Mouse (Mus musculus) heart, embryonic 11.5 days (tissue): ENCODE measurements around the gene Atp5g1. TPM values are rescaled to one million over a fixed set of nuclear protein-coding genes. Genes with fewer than 3 reads are reported as not detected.
A peak's percentile ranks its signal among the peaks of the same experiment; 100 is the strongest.

ENCODE experiments used
- ATAC-seq: fragments of 200-750 bp; cut with Nextera tagmentation; replicated peaks from 2 replicates; pipeline ENCODE4 v1.8.0; 2017; ENCODE audit warnings: moderate library complexity; ENCODE audit not compliant: insufficient number of reproducible peaks, low FRiP score, low TSS enrichment
- H3K27ac ChIP-seq: fragments of 300-500 bp; sonication (generic); 2 replicates; pipeline ENCODE4 v1.5.1; 2014; ENCODE audit warnings: mild to moderate bottlenecking, low read depth, low read length
- H3K27me3 ChIP-seq: fragments of 300-500 bp; sonication (generic); 2 replicates; pipeline ENCODE4 v1.6.1; 2014; ENCODE audit warnings: mild to moderate bottlenecking, low read length, mixed read lengths; ENCODE audit not compliant: control insufficient read depth, insufficient read depth
- H3K36me3 ChIP-seq: fragments of 300-500 bp; sonication (generic); 2 replicates; pipeline ENCODE4 v1.6.1; 2014; ENCODE audit warnings: mild to moderate bottlenecking, low read length, moderate library complexity, mixed read lengths; ENCODE audit not compliant: control insufficient read depth, insufficient read depth
- H3K4me1 ChIP-seq: fragments of 300-500 bp; sonication (generic); 2 replicates; pipeline ENCODE4 v1.6.1; 2014; ENCODE audit warnings: low read length; ENCODE audit not compliant: control insufficient read depth, insufficient read depth
- H3K4me2 ChIP-seq: fragments of 300-500 bp; sonication (generic); 2 replicates; pipeline ENCODE4 v1.6.1; 2014; ENCODE audit warnings: mild to moderate bottlenecking, moderate library complexity
- H3K4me3 ChIP-seq: fragments of 300-500 bp; sonication (generic); 2 replicates; pipeline ENCODE4 v1.5.1; 2014; ENCODE audit warnings: low read depth, low read length
- H3K9ac ChIP-seq: fragments of 300-500 bp; sonication (generic); 2 replicates; pipeline ENCODE4 v1.6.1; 2014; ENCODE audit warnings: mild to moderate bottlenecking, low read depth, low read length, moderate library complexity
- H3K9me3 ChIP-seq: fragments of 300-500 bp; sonication (generic); replicated peaks from 2 replicates; pipeline ENCODE4 v1.6.1; 2016; ENCODE audit warnings: low read length; ENCODE audit not compliant: control insufficient read depth
- WGBS: fragments of 180-500 bp; shearing (Covaris S2); extraction: QIAGEN DNeasy Blood & Tissue Kit; methylation state at CpG from one replicate; pipeline ENCODE4 v1.1.7; 2014; ENCODE audit not compliant: insufficient replicate concordance; 5-methylcytosine and 5-hydroxymethylcytosine counted together
- polyA plus RNA-seq: library from polyadenylated mRNA; unstranded; fragments of >200 nt; fragmentation: Nextera tagmentation; extraction: Ambion mirVana; gene quantifications from 2 replicates; pipeline ENCODE4 v1.2.1, GENCODE M21; 2014

Atp5g1 gene
- polyA plus RNA-seq, 1 experiment from 2014 or later: 1,582 TPM

DNA sequence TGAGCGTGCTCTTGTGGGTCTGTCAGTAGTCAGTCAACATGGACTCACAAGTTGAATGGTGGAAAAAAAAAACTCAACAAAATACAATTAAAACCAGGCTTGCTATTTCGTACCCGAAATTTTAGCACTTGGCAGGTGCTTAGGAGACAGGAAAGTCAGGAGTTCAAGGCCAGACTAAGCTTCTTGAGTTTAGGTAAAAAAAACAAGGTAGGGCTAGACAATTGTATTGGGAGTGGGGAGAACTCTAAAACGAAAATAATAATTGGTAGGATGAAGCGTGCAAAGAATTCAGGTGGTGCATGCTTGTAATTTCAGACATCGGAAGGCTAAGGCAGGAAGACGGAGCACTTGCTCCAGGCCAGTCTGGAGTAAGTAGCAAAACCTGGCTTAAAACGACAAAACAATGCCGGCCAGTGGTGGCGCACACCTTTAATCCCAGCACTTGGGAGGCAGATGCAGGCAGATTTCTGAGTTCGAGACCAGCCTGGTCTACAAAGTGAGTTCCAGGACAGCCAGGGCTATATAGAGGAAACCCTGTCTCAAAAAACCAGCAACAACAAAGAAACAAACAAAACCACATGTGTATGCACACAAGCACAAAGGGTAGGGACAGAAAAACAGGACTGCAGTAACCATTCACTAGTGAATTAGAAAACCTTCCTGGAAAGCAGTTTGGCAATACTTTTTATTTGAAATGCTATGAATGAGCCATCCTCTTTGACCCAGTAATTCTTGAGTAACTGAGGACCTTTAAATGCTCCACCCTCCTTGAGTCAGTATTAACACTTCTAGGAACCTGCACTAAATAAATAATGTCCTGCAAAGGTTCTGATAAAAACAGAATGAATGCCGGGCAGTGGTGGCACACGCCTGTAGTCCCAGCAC is 993 bp upstream of the Atp5g1 start:
- peak overlapping the region; percentile 78 for H3K27ac ChIP-seq
- H3K4me3 ChIP-seq: peak overlapping the region; percentile 41
- ATAC-seq: no peak
- H3K27me3 ChIP-seq: no peaks in the 10 kb centered on the region
- peaks cover 12% of the 10 kb centered on the region for H3K4me1 ChIP-seq
- H3K36me3 ChIP-seq: 0 out of 2 replicates have a peak, but pooled peaks cover 3% of the 10 kb centered on the region
- WGBS: 61% methylated on average over 13 of the region's 13 CpGs
- H3K9ac ChIP-seq: peak overlapping the region; percentile 61; the same call in 1 of the 2 replicates
- H3K9me3 ChIP-seq: no peaks in the 10 kb centered on the region
- peak overlapping the region; percentile 69 for H3K4me2 ChIP-seq

DNA sequence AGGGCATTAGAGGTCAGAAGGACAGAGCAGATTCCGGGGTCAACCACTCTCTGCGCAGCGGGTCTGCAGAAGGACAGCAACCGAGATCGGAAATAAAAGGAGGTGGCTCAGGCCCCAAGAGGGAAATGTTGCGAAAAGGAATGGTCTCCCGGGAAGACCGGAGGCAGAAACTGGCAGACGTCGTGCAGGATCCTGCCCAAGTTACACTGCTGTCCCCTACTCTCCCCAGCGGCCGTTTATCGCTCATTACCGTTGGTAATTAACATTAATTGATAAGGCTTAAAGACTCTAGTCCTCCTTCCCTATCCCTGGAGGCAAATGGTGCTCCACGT is 327 bp downstream of the Atp5g1 start:
- WGBS: 0% methylated on average over 15 of the region's 15 CpGs
- Histone ChIP-seq H3K4me1 (peaks cover 12% of the 10 kb centered on the region), H3K9me3 (no peaks in the 10 kb centered on the region), H3K4me2 (peak overlapping the region; percentile 90), H3K36me3 (0 out of 2 replicates have a peak, but pooled peaks cover 8% of the 10 kb centered on the region), H3K4me3 (peak overlapping the region; percentile 79), H3K27ac (peak overlapping the region; percentile 85), H3K27me3 (no peaks in the 10 kb centered on the region), H3K9ac (peak overlapping the region; percentile 78)
- ATAC-seq: no peak

DNA sequence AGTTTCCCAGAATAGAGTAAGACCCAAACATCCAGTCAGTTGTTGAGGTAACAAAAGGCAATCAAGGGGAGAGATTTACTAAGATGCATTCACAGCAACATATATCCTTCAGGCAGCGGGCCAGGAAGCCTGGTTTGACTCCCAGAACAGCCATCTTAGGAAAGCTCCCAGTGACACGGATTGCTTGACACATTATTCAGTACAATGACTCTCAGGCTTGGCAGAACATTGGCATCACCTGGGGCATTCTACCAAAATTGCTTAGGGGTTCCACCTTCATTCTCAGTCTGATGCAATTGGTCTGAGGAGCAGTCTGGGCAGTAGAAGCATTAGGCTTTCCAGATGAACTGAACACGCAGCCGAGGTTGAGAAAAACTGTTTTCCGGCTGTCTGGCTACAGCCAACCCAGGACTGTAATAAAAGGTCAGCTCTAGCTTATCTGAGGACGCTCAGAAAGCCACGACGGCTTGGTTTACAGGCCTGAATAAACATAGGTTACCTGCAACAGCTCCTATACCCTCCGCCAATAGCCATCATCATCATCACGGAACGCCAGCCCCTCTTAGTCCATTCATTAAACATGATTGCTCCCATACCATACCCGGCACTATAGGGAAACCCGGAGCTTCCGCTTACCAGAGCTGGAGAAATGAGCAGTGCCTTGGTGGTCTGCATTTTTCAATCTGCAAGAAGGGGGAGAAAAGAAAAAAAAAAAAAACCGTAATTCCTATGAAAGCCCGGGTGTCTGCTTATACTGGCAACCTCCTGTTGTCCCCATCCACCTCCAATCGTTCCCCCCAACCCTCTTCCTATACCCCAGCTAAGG is 906 bp downstream of the Atp5g1 start:
- WGBS: 18% methylated on average over 17 of the region's 17 CpGs
- H3K27ac ChIP-seq: peak overlapping the region; percentile 85

DNA sequence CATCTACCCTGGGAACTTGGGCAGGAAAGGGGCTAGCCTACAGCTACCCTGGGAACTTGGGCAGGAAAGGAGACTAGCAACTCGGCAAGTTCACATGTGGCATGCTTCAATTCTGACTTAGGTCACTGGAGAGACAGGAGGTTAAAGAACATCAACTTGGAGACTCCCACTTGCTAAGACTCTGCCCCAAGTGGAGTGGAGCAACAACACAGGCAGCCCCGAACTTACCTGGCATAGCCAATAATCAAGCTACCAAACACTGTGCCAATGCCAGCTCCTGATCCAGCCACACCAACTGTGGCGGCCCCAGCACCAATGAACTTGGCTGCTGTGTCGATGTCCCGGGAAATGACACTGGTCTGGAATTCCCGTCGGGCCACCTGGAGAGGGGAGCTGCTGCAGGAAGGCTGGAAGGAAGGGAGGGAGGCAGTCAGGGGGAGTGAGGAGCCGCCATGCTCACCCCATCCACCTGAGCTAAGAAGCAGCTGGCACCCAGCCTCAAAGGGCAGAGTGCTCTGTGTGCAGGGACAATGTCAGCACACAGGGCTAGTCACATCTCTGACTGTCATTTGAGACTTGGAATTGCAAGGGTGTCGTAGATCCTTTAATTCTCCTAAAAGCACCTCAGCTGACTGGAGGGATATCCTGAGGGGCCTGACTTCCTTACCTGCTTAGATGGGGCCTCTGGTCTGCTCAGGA is 2.0 kb downstream of the Atp5g1 start:
- Histone ChIP-seq H3K27me3 (no peaks in the 10 kb centered on the region), H3K4me3 (peak overlapping the region; percentile 79), H3K4me2 (peak overlapping the region; percentile 90), H3K27ac (no peak overlapping the region), H3K4me1 (peaks cover 12% of the 10 kb centered on the region), H3K36me3 (0 out of 2 replicates have a peak, but pooled peaks cover 8% of the 10 kb centered on the region), H3K9me3 (no peaks in the 10 kb centered on the region), H3K9ac (0 out of 2 replicates have a peak overlapping the region, but pooled peaks have one; percentile 39)
- WGBS: 76% methylated on average over 7 of the region's 9 CpGs
- ATAC-seq: no peak

More for the DNA sequence above, 906 bp downstream of the Atp5g1 start:
- Histone ChIP-seq H3K9me3 (no peaks in the 10 kb centered on the region), H3K4me3 (peak overlapping the region; percentile 79), H3K36me3 (0 out of 2 replicates have a peak, but pooled peaks cover 8% of the 10 kb centered on the region), H3K4me2 (peak overlapping the region; percentile 90), H3K27me3 (no peaks in the 10 kb centered on the region), H3K9ac (peak overlapping the region; percentile 78), H3K4me1 (peaks cover 12% of the 10 kb centered on the region)
- ATAC-seq: no peak

DNA sequence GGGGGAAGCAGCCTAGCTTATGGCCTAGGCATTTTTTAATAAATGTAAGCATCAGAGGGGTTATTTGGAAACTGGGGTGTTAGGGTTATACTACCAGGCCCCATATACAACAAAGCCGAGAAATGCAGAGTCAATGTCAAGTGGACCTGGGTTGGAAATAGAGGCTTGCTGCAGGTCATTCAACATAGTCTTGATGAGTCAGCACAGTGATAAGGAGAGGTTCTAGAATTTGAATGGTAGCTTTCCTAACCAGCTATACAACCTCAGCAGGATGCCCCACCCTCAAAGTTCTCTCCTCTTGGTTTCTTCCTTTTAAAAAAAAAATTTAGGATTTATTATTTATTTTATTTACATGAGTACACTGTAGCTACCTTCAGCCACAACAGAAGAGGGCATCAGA is 4.5 kb downstream of the Atp5g1 start:
- no peaks in the 10 kb centered on the region for H3K27me3 ChIP-seq
- no peak overlapping the region for H3K4me3 ChIP-seq
- WGBS: 68% methylated on average over 1 of the region's 1 CpGs
- no peak for ATAC-seq
- H3K9me3 ChIP-seq: no peaks in the 10 kb centered on the region
- H3K4me1 ChIP-seq: peaks cover 12% of the 10 kb centered on the region
- H3K27ac ChIP-seq: no peak overlapping the region
- H3K4me2 ChIP-seq: no peak overlapping the region
- no peak overlapping the region for H3K9ac ChIP-seq
- 0 out of 2 replicates have a peak, but pooled peaks cover 8% of the 10 kb centered on the region for H3K36me3 ChIP-seq

DNA sequence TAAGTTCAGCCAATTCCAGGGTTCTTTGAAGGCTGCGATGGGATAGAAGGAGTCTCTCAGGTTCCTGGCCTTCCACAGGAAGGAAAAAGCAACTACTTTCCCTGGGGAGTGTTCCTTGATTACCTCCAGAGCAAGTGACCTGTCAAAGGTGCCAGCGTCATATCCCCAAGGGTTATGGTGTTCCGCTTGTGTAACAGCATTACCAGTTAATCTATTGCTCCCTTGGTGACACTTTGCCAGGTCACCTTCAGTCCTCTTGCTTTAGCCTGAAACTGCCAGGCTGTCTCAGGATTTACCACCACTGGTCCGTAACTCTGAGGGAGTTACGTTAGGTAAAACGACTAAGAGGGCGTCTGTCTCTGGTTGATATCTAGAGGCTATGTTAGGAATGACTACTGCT is 5.1 kb downstream of the Atp5g1 start:
- no peak overlapping the region for H3K27ac ChIP-seq
- ATAC-seq: no peak
- H3K36me3 ChIP-seq: 0 out of 2 replicates have a peak, but pooled peaks cover 8% of the 10 kb centered on the region
- no peak overlapping the region for H3K4me2 ChIP-seq
- 87% methylated on average over 7 of the region's 7 CpGs for WGBS
- peaks cover 16% of the 10 kb centered on the region for H3K4me1 ChIP-seq
- H3K9ac ChIP-seq: no peak overlapping the region
- H3K4me3 ChIP-seq: no peak overlapping the region
- H3K27me3 ChIP-seq: no peaks in the 10 kb centered on the region
- no peaks in the 10 kb centered on the region for H3K9me3 ChIP-seq

DNA sequence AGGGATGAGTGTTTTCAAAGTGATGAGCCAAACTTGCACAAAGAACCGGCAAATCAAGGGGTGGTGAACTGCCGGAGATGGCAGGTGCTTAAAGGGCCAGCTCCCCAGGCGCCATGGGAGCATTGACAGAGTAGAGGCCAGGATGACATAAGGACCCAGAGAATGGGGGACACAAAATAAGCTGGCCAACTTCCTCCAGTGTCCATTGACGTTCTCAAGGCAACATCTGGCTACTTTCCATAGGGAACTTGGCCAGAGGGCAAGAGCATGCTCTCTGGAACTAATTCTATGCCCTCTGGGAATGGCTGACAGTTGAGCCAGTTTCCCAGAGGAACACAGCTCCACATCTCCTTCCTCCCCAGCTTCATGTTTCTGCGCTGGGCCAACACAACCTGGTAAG is 7.2 kb downstream of the Atp5g1 start:
- 0 out of 2 replicates have a peak, but pooled peaks cover 8% of the 10 kb centered on the region for H3K36me3 ChIP-seq
- no peaks in the 10 kb centered on the region for H3K9me3 ChIP-seq
- no peak overlapping the region for H3K9ac ChIP-seq
- no peak overlapping the region for H3K27ac ChIP-seq
- 75% methylated on average over 5 of the region's 5 CpGs for WGBS
- no peak overlapping the region for H3K4me3 ChIP-seq
- H3K4me1 ChIP-seq: peaks cover 14% of the 10 kb centered on the region
- no peak for ATAC-seq
- H3K27me3 ChIP-seq: no peaks in the 10 kb centered on the region
- H3K4me2 ChIP-seq: no peak overlapping the region
